Mouse (Mus musculus) midbrain, postnatal 0 days (tissue): ENCODE data around the gene Eif5. TPM values are rescaled to one million over a fixed set of nuclear protein-coding genes. Genes with fewer than 3 reads are reported as not detected.

ENCODE experiments used
- ATAC-seq: fragments of 200-750 bp; cut with Nextera tagmentation; 2 replicates; pipeline ENCODE4 v1.8.0; 2017; ENCODE audit warnings: moderate number of reproducible peaks, mild to moderate bottlenecking, moderate TSS enrichment, moderate library complexity; ENCODE audit not compliant: low FRiP score
- DNase-seq: peaks from one replicate; pipeline ENCODE4 v3.0.0-alpha.2; 2015; ENCODE audit warnings: low spot score
- H3K27ac ChIP-seq: fragments of 300-500 bp; sonication (generic); 2 replicates; pipeline ENCODE4 v1.5.1; 2014; ENCODE audit warnings: low read depth, mild to moderate bottlenecking, low read length, mixed read lengths
- H3K27me3 ChIP-seq: fragments of 300-500 bp; sonication (generic); 2 replicates; pipeline ENCODE4 v1.6.1; 2014; ENCODE audit warnings: low read length, control low read depth, mixed read lengths; ENCODE audit not compliant: insufficient read depth
- H3K36me3 ChIP-seq: fragments of 300-500 bp; sonication (generic); 2 replicates; pipeline ENCODE4 v1.6.1; 2014; ENCODE audit warnings: low read length, control low read depth, mixed read lengths; ENCODE audit not compliant: insufficient read depth
- H3K4me1 ChIP-seq: fragments of 300-500 bp; sonication (generic); 2 replicates; pipeline ENCODE4 v1.6.1; 2014; ENCODE audit warnings: mild to moderate bottlenecking, control low read depth, antibody characterized with exemption, low read length, mixed read lengths; ENCODE audit not compliant: insufficient read depth
- H3K4me2 ChIP-seq: fragments of 300-500 bp; sonication (generic); 2 replicates; pipeline ENCODE4 v1.6.1; 2014; ENCODE audit warnings: low read depth, mild to moderate bottlenecking, low read length, mixed read lengths; ENCODE audit not compliant: poor library complexity, severe bottlenecking
- H3K4me3 ChIP-seq: fragments of 300-500 bp; sonication (generic); 2 replicates; pipeline ENCODE4 v1.5.1; 2014; ENCODE audit warnings: low read depth, mild to moderate bottlenecking, low read length, moderate library complexity
- H3K9ac ChIP-seq: fragments of 300-500 bp; sonication (generic); replicated peaks from 2 replicates; pipeline ENCODE4 v1.6.1; 2014; ENCODE audit warnings: mild to moderate bottlenecking, low read length, moderate library complexity, mixed read lengths; ENCODE audit not compliant: poor library complexity, severe bottlenecking
- H3K9me3 ChIP-seq: fragments of 300-500 bp; sonication (generic); 2 replicates; pipeline ENCODE4 v1.6.1; 2016; ENCODE audit warnings: low read length, control low read depth
- CTCF ChIP-seq: IDR thresholded peaks from 2 replicates; pipeline ENCODE4 v1.5.1; 2016; ENCODE audit warnings: antibody characterized with exemption, mild to moderate bottlenecking
- WGBS: fragments of 180-500 bp; shearing (Covaris S2); extraction: QIAGEN DNeasy Blood & Tissue Kit; methylation state at CpG from one replicate; pipeline ENCODE4 v1.1.7; 2014; 5-methylcytosine and 5-hydroxymethylcytosine counted together
- polyA plus RNA-seq: library from polyadenylated mRNA; unstranded; fragments of >200 nt; fragmentation: Nextera tagmentation; extraction: Ambion mirVana; gene quantifications from 2 replicates; pipeline ENCODE4 v1.2.1, GENCODE M21; 2015
- total RNA-seq: library from RNA; depleted of rRNA; stranded (reverse); fragments of >200 nt; gene quantifications from 2 replicates; pipeline ENCODE4 v1.2.3, GENCODE M21; 2014

Gene Eif5
- total and polyA plus RNA-seq, 2 experiments from 2014 or later: 283 to 640 TPM

GRCm38 (mm10) chr12:111512572-111513063 lies 25.2 kb upstream of the Eif5 start:
- Histone ChIP-seq H3K4me3 (no peak overlapping the region), H3K4me1 (no peaks in the 10 kb centered on the region), H3K36me3 (no peaks in the 10 kb centered on the region), H3K27ac (no peak overlapping the region), H3K9ac (no peak overlapping the region), H3K9me3 (no peaks in the 10 kb centered on the region), H3K4me2 (no peak overlapping the region), H3K27me3 (no peaks in the 10 kb centered on the region)
- DNase-seq (no peak), ATAC-seq (no peak)
- TF ChIP-seq CTCF: no peak
- WGBS: 91% methylated on average over 12 of the region's 12 CpGs

GRCm38 (mm10) chr12:111513673-111514072 lies 24.1 kb upstream of the Eif5 start:
- no peak overlapping the region for H3K4me2 ChIP-seq
- no peaks in the 10 kb centered on the region for H3K4me1 ChIP-seq
- no peaks in the 10 kb centered on the region for H3K9me3 ChIP-seq
- DNase-seq (peak; percentile 85), ATAC-seq (peak; percentile 90)
- H3K9ac ChIP-seq: no peak overlapping the region
- no peaks in the 10 kb centered on the region for H3K27me3 ChIP-seq
- no peaks in the 10 kb centered on the region for H3K36me3 ChIP-seq
- no peak overlapping the region for H3K4me3 ChIP-seq
- no peak for TF ChIP-seq CTCF
- peak overlapping the region; percentile 70; the same call in 1 of the 2 replicates for H3K27ac ChIP-seq
- 43% methylated on average over 5 of the region's 5 CpGs for WGBS

GRCm38 (mm10) chr12:111514231-111514792 lies 23.5 kb upstream of the Eif5 start:
- Histone ChIP-seq H3K4me2 (no peak overlapping the region), H3K27ac (peak overlapping the region; percentile 70), H3K4me3 (no peak overlapping the region), H3K36me3 (no peaks in the 10 kb centered on the region), H3K9ac (no peak overlapping the region), H3K9me3 (no peaks in the 10 kb centered on the region), H3K4me1 (no peaks in the 10 kb centered on the region), H3K27me3 (no peaks in the 10 kb centered on the region)
- WGBS: 66% methylated on average over 7 of the region's 7 CpGs
- DNase-seq: peak; percentile 47
- TF ChIP-seq CTCF: no peak
- peak; percentile 77; the same call in 1 of the 2 replicates for ATAC-seq

- Histone ChIP-seq H3K36me3 (no peaks in the 10 kb centered on the region), H3K9me3 (no peaks in the 10 kb centered on the region), H3K4me2 (no peak overlapping the region), H3K27ac (peak overlapping the region; percentile 70), H3K4me1 (no peaks in the 10 kb centered on the region), H3K27me3 (no peaks in the 10 kb centered on the region), H3K4me3 (no peak overlapping the region), H3K9ac (no peak overlapping the region)
- WGBS: 80% methylated on average over 7 of the region's 7 CpGs
- no peak for ATAC-seq
- peak; percentile 9; the same call in 1 of the 2 replicates for TF ChIP-seq CTCF
- DNase-seq: no peak
Measured at GRCm38 (mm10) chr12:111514874-111515649, 22.8 kb upstream of the Eif5 start.

- Histone ChIP-seq H3K4me1 (no peaks in the 10 kb centered on the region), H3K4me2 (no peak overlapping the region), H3K27ac (no peak overlapping the region), H3K9me3 (no peaks in the 10 kb centered on the region), H3K36me3 (no peaks in the 10 kb centered on the region), H3K4me3 (no peak overlapping the region), H3K9ac (no peak overlapping the region), H3K27me3 (no peaks in the 10 kb centered on the region)
- DNase-seq (no peak), ATAC-seq (no peak)
- no peak for TF ChIP-seq CTCF
- 92% methylated on average over 5 of the region's 5 CpGs for WGBS
Measured at GRCm38 (mm10) chr12:111515920-111516319, 21.9 kb upstream of the Eif5 start.

- WGBS: 87% methylated on average over 6 of the region's 6 CpGs
- H3K27me3 ChIP-seq: no peaks in the 10 kb centered on the region
- no peaks in the 10 kb centered on the region for H3K9me3 ChIP-seq
- TF ChIP-seq CTCF: no peak
- H3K36me3 ChIP-seq: no peaks in the 10 kb centered on the region
- H3K4me1 ChIP-seq: no peaks in the 10 kb centered on the region
- H3K9ac ChIP-seq: no peak overlapping the region
- ATAC-seq (no peak), DNase-seq (no peak)
- H3K4me3 ChIP-seq: no peak overlapping the region
- H3K4me2 ChIP-seq: no peak overlapping the region
- no peak overlapping the region for H3K27ac ChIP-seq
Measured at GRCm38 (mm10) chr12:111516826-111517225, 21.0 kb upstream of the Eif5 start.
